Mouse (Mus musculus) right cerebral cortex, postnatal 10 days (tissue): ENCODE results near the gene Arpin.

Experiments
- DNase-seq, 2 experiments: peaks; one replicate each; pipeline ENCODE4 v3.0.0; 2021; ENCODE audit warnings: low spot score in 2 of 2

Arpin gene

GRCm38 (mm10) chr7:79934862-79935510 is at the start of gene Arpin:
Gene Arpin (minus strand): TSS chr7:79935359.
- peak; percentile 63 to 65 for DNase-seq

GRCm38 (mm10) chr7:79975316-79975715 is 40.2 kb upstream of the Arpin start:
- no peak for DNase-seq

GRCm38 (mm10) chr7:79972195-79972594 is 37.0 kb upstream of the Arpin start:
- DNase-seq: no peak

GRCm38 (mm10) chr7:79970336-79970735 is 35.2 kb upstream of the Arpin start:
- no peak for DNase-seq

GRCm38 (mm10) chr7:79968326-79968725 is 33.2 kb upstream of the Arpin start:
- no peak for DNase-seq

GRCm38 (mm10) chr7:79961600-79961999 is 26.4 kb upstream of the Arpin start:
- no peak for DNase-seq

GRCm38 (mm10) chr7:79956131-79956530 is 21.0 kb upstream of the Arpin start:
- no peak for DNase-seq

- DNase-seq: no peak
Measured at GRCm38 (mm10) chr7:79954890-79955289, 19.7 kb upstream of the Arpin start.

GRCm38 (mm10) chr7:79951038-79951437 is 15.9 kb upstream of the Arpin start:
- DNase-seq: no peak

GRCm38 (mm10) chr7:79950236-79950635 is 15.1 kb upstream of the Arpin start:
- no peak for DNase-seq

- DNase-seq: no peak
Measured at GRCm38 (mm10) chr7:79935511-79936205, 499 bp upstream of the Arpin start.

GRCm38 (mm10) chr7:79934461-79934860 is 698 bp downstream of the Arpin start:
- DNase-seq: peak in 1 of 2 experiments; percentile 40

GRCm38 (mm10) chr7:79928516-79929052 is 6.6 kb downstream of the Arpin start:
- DNase-seq: peak in 1 of 2 experiments; percentile 23

GRCm38 (mm10) chr7:79920344-79920983 is 14.7 kb downstream of the Arpin start, which contains the start of gene Ap3s2:
Gene Ap3s2 (minus strand): TSS chr7:79920649.
- peak; percentile 94 for DNase-seq

- DNase-seq: peak in 1 of 2 experiments; percentile 35
Measured at GRCm38 (mm10) chr7:79914556-79914955, 20.6 kb downstream of the Arpin start.

GRCm38 (mm10) chr7:79907356-79907755 is 27.8 kb downstream of the Arpin start:
- DNase-seq: no peak

- DNase-seq: no peak
Measured at GRCm38 (mm10) chr7:79906914-79907313, 28.2 kb downstream of the Arpin start.

GRCm38 (mm10) chr7:79905193-79905592 is 30.0 kb downstream of the Arpin start:
- no peak for DNase-seq

- no peak for DNase-seq
Measured at GRCm38 (mm10) chr7:79903160-79903792, 31.9 kb downstream of the Arpin start.

- no peak for DNase-seq
Measured at GRCm38 (mm10) chr7:79900753-79901152, 34.4 kb downstream of the Arpin start.

GRCm38 (mm10) chr7:79895225-79895624 is 39.9 kb downstream of the Arpin start:
- DNase-seq: no peak

- no peak for DNase-seq
Measured at GRCm38 (mm10) chr7:79894790-79895189, 40.4 kb downstream of the Arpin start.
